Mouse (Mus musculus) lung, postnatal 0 days (tissue): ENCODE results near the gene Sap25.

Experiments
- CTCF ChIP-seq: IDR thresholded peaks from 2 replicates; pipeline ENCODE4 v1.5.1; 2016; ENCODE audit warnings: antibody characterized with exemption, mild to moderate bottlenecking
- EP300 ChIP-seq: IDR thresholded peaks from 2 replicates; pipeline ENCODE4 v1.6.1; 2016; ENCODE audit warnings: antibody characterized with exemption, mild to moderate bottlenecking, control low read depth

DNA sequence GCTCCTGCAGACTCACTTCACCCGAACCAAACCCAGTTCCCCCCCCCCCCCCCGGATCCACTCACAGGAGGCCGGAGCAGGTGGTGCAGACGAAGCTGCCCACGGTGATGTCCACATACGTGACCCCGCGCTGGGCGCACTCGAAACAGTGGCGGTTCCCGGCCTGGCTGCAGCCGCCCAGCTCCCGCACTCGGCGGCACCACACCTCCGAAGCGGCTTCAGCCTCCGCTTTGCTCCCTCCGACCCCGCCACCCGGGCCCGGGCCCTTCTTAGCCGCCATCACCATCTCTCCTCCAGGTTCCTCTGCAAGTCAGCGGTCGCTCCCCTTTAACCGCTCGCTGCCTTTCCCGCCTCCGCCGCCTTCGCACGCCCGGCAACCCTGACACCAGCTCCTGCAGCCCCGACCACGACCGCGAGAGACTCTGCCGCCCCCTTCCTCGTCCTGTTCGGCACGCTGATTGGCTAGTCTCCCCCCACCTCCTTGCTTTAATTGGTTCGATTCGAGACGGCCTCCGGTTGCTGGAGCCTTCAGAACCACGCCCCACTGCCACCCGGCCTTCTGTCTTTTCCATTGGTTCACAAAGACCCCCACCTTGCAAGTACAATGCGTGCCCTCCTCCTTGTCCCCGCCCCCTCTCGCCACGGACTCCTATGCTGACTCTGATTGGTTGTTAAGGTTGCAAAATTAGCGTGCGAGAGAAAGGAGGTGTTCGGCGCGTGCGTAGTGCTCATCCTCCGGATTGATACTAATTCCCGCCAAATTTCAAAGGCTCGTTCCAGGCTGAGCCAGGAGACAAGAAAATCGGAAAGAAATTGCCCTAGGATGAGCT, 43.4 kb downstream of the Sap25 start, which contains the start of gene Agfg2:
- TF ChIP-seq CTCF (peak; percentile 49), EP300 (no peak; the same call in 1 of the 2 replicates)
